10 mouse cellular contexts compared by ENCODE assay signal in the genomic region with DNA sequence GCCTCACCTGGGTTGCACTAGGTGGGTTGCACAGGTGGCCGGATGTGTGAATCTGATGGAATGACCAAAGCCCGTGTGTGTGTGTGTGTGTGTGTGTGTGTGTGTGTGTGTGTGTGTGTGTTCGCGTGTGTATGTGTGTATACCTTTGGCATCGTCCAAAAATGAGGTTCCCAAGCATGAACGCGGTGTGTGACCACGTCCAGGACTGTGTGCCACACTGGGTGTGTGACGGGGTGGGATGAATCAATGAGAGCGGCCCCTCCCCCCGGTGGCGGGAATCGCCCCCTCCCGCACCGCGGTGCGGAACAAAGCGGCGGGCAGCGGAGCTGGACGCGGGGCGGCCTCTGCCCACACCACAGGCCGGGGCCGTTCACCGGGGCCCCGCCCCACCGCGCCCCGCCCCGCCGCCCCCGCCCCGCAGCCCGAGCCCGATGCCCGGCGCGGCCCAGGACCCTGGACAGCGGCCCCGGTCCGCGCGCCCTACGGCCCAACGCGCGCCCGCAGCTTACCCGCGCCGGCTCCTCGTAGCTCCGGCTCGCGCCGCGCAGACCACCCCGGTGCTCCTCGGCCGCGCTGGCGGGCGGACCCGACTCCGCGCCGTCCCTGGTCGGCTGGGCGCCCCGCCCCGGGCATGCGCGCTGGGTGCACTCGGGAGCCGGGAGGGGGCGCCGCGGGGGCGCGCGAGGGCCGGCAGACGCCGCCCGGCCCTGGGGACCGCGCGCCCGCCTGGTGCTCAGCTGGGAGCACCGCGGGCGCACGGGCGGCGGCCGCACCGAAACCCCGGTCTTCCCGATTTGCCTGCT. TPM values are rescaled to one million over a fixed set of nuclear protein-coding genes. Genes with fewer than 3 reads are reported as not detected.
DNase-seq lines count a peak whose midpoint lies in the region; ATAC-seq and TF ChIP-seq lines count a peak whose summit lies in the region.
"Had no signal": no experiment of that assay in that cellular context is flagged by ENCODE, and none has a peak within 500 bp of the region (broad histone marks: within the 10 kb centered on the region; RNA-seq: fewer than 3 reads in every experiment).

No protein-coding gene starts in this region.

- peak; percentile 87 for DNase-seq in heart, adult 11 months
- no peak for DNase-seq in heart, adult 9 months (ENCODE audit: low spot score in 2 of 2)
- DNase-seq in ES-E14 (ENCODE audit: low read depth, low spot score), result no peak
- peak; percentile 87 to 92 for DNase-seq in cerebellum, postnatal 10 days
- peak; percentile 70 for DNase-seq in limb, embryonic 10.5 days (ENCODE audit: low spot score)
- DNase-seq in neural tube, embryonic 10.5 days (ENCODE audit: extremely low spot score, low spot score), result peak; percentile 68
- no peak for DNase-seq in spleen, adult 18-20 months

- H3K27ac ChIP-seq in ES-E14 (ENCODE audit: insufficient read depth, low read depth, low read length, poor library complexity, severe bottlenecking), result no peak overlapping the region
- H3K27ac ChIP-seq in heart, embryonic 16.5 days (ENCODE audit: low read length), result no peak overlapping the region
- H3K27ac ChIP-seq in limb, embryonic 10.5 days, result peak overlapping the region; percentile 53

- peak overlapping the region; percentile 84 for H3K4me2 ChIP-seq in heart, embryonic 16.5 days (ENCODE audit: low read depth, low read length)

- in situ Hi-C loops in ES-E14 (cut with MboI; ENCODE audit: low sequenced_read_pairs in 2 of 2, unreplicated experiment in 2 of 2), result no loop called here

- H3K27me3 ChIP-seq in heart, embryonic 16.5 days (ENCODE audit: control insufficient read depth, insufficient read depth, low read length), result peaks cover 55% of the 10 kb centered on the region
- peaks cover 78% of the 10 kb centered on the region for H3K27me3 ChIP-seq in limb, embryonic 10.5 days (ENCODE audit: low read depth, poor library complexity, severe bottlenecking)

- 3% methylated on average over 69 of the region's 100 CpGs for WGBS in heart, embryonic 16.5 days
- 3% methylated on average over 81 of the region's 100 CpGs for WGBS in limb, embryonic 10.5 days

- H3K4me3 ChIP-seq in ES-E14 (ENCODE audit: insufficient read depth in 1 of 2, low read depth in 1 of 2, low read length in 2 of 2, poor library complexity in 1 of 2, severe bottlenecking in 1 of 2), result peak overlapping the region; percentile 79 to 89
- H3K4me3 ChIP-seq in heart, embryonic 16.5 days (ENCODE audit: low read length), result peak overlapping the region; percentile 56
- H3K4me3 ChIP-seq in limb, embryonic 10.5 days, result peak overlapping the region; percentile 66

- peaks cover 0 to 2% of the 10 kb centered on the region in 2 experiments; a peak in 1 of 4 replicates for H3K4me1 ChIP-seq in ES-E14 (ENCODE audit: control insufficient read depth in 2 of 2, insufficient read depth in 2 of 2, low read length in 2 of 2, poor library complexity in 1 of 2)
- peaks cover 5% of the 10 kb centered on the region for H3K4me1 ChIP-seq in heart, embryonic 16.5 days (ENCODE audit: control insufficient read depth, insufficient read depth, low read length)
- H3K4me1 ChIP-seq in limb, embryonic 10.5 days, result peaks cover 20% of the 10 kb centered on the region

- H3K9ac ChIP-seq in ES-E14 (ENCODE audit: insufficient read depth, low read depth, low read length, poor library complexity, severe bottlenecking), result peak overlapping the region; percentile 52
- no peak overlapping the region for H3K9ac ChIP-seq in heart, embryonic 16.5 days (ENCODE audit: low read length)

- no peaks in the 10 kb centered on the region for H3K36me3 ChIP-seq in ES-E14 (ENCODE audit: control insufficient read depth, insufficient read depth, low read length, poor library complexity, severe bottlenecking)
- H3K36me3 ChIP-seq in heart, embryonic 16.5 days (ENCODE audit: control insufficient read depth, insufficient read depth), result no peaks in the 10 kb centered on the region
- no peaks in the 10 kb centered on the region for H3K36me3 ChIP-seq in limb, embryonic 10.5 days

- no peaks in the 10 kb centered on the region for H3K9me3 ChIP-seq in ES-E14 (ENCODE audit: control insufficient read depth, insufficient read depth, low read depth, low read length)
- H3K9me3 ChIP-seq in heart, embryonic 16.5 days (replicated peaks; ENCODE audit: control insufficient read depth, low read length), result no peaks in the 10 kb centered on the region
- H3K9me3 ChIP-seq in limb, embryonic 10.5 days (replicated peaks), result no peaks in the 10 kb centered on the region

- peak; percentile 68 for ATAC-seq in heart, embryonic 16.5 days (replicated peaks; ENCODE audit: extremely low read depth, insufficient read depth, low FRiP score)

TF ChIP-seq in ES-E14, 5 proteins besides CTCF, POLR2A, EP300 and RAD21:
- TF ChIP-seq MAFK (IDR thresholded peaks at IDR 0.05; ENCODE audit: insufficient read depth, low read depth, low read length) (no peak), HCFC1 (IDR thresholded peaks at IDR 0.05; ENCODE audit: borderline replicate concordance, insufficient read depth, low read length) (no peak), ZC3H11A (IDR thresholded peaks at IDR 0.05; ENCODE audit: borderline replicate concordance, low read depth, low read length) (no peak)

RNA-seq across cellular contexts. Expression of a gene that starts 0.4 kb away (rescaled TPM):
- 0.37 and 0.58 TPM in 2 replicates for total RNA-seq in ES-E14 (2012; rRNA removed)
- polyA plus RNA-seq in heart, embryonic 16.5 days (2015; fragmentation: Nextera tagmentation; extraction: Ambion mirVana), result 0.04 TPM in 1 of 2 replicates, not detected in the other
- polyA plus RNA-seq in limb, embryonic 10.5 days (2016; fragmentation: Nextera tagmentation; extraction: Ambion mirVana), result 0.24 and 0.54 TPM in 2 replicates
- total RNA-seq: CH12.LX had no signal

RNA-seq across cellular contexts. Expression of a gene that starts 17.1 kb away (rescaled TPM):
- total RNA-seq in ES-E14 (2012; rRNA removed), result 0.16 TPM in 1 of 2 replicates, not detected in the other
- polyA plus RNA-seq in heart, embryonic 16.5 days (2015; fragmentation: Nextera tagmentation; extraction: Ambion mirVana), result not detected in 2 replicates
- polyA plus RNA-seq in limb, embryonic 10.5 days (2016; fragmentation: Nextera tagmentation; extraction: Ambion mirVana), result not detected in 2 replicates
- total RNA-seq: CH12.LX had no signal
- polyA plus RNA-seq: gonadal fat pad, adult 2 months had no signal

RNA-seq across cellular contexts. Expression of a gene that starts 34.5 kb away (rescaled TPM):
- total RNA-seq in ES-E14 (2012; rRNA removed), result 0.37 and 0.54 TPM in 2 replicates
- polyA plus RNA-seq in heart, embryonic 16.5 days (2015; fragmentation: Nextera tagmentation; extraction: Ambion mirVana), result not detected in 2 replicates
- polyA plus RNA-seq in limb, embryonic 10.5 days (2016; fragmentation: Nextera tagmentation; extraction: Ambion mirVana), result not detected in 2 replicates
- total RNA-seq: CH12.LX had no signal
- polyA plus RNA-seq: gonadal fat pad, adult 2 months had no signal

RNA-seq across cellular contexts. Expression of a gene that starts 39.9 kb away (rescaled TPM):
- 9.8 and 10.4 TPM in 2 replicates for total RNA-seq in ES-E14 (2012; rRNA removed)
- 5.2 and 5.7 TPM in 2 replicates for polyA plus RNA-seq in heart, embryonic 16.5 days (2015; fragmentation: Nextera tagmentation; extraction: Ambion mirVana)
- 2.0 and 3.3 TPM in 2 replicates for polyA plus RNA-seq in limb, embryonic 10.5 days (2016; fragmentation: Nextera tagmentation; extraction: Ambion mirVana)

RNA-seq across cellular contexts. Expression of a gene that starts 48.0 kb away (rescaled TPM):
- total RNA-seq in ES-E14 (2012; rRNA removed), result 0.31 and 0.69 TPM in 2 replicates
- 0.04 and 0.89 TPM in 2 replicates for polyA plus RNA-seq in heart, embryonic 16.5 days (2015; fragmentation: Nextera tagmentation; extraction: Ambion mirVana)
- polyA plus RNA-seq in limb, embryonic 10.5 days (2016; fragmentation: Nextera tagmentation; extraction: Ambion mirVana), result 0.04 TPM in 1 of 2 replicates, not detected in the other
- total RNA-seq: CH12.LX had no signal

Comparison
In these comparisons a context has a peak if more than half of its experiments do, and no peak if none do; other contexts are left out.
1. DNase-seq: peak in heart, adult 11 months (single experiment), cerebellum, postnatal 10 days (2 of 2), limb, embryonic 10.5 days (single experiment) and neural tube, embryonic 10.5 days (single experiment); none in heart, adult 9 months (0 of 2), ES-E14 (single experiment) and spleen, adult 18-20 months (0 of 2).
2. Peak in every context shown above with its lines, with median percentiles within 50 percentile points of each other: H3K4me3 ChIP-seq.